Mouse (Mus musculus): ENCODE data around the gene Sipa1l3.

- no peak for TF ChIP-seq CTCF (IDR thresholded peaks at IDR 0.05; ENCODE audit: extremely low read depth, insufficient read depth, insufficient read length, insufficient replicate concordance)
- TF ChIP-seq POLR2A (IDR thresholded peaks at IDR 0.05; ENCODE audit: low read depth, low read length), result no peak
Observed at GRCm38 (mm10) chr7:29496332-29496731, 22.1 kb downstream of the Sipa1l3 start.

All from spleen, adult 2 months (tissue).